Mouse (Mus musculus) G1E (cell line): ENCODE measurements at regions not wholly inside any gene's neighbourhood (a gene's known extent, or its start where the extent isn't known, plus 50 kb on each side); places are given as distances from the start of the nearest gene placed in this dataset.

Experiments used
- ATAC-seq: 2 replicates; pipeline ENCODE4 v1.8.0; 2016; ENCODE audit warnings: mild to moderate bottlenecking; ENCODE audit not compliant: insufficient number of reproducible peaks, poor library complexity, low FRiP score, severe bottlenecking; ENCODE audit errors: extremely low read depth
- DNase-seq: peaks from one replicate; pipeline ENCODE4 v3.0.0; 2012; ENCODE audit warnings: low spot score
- H3K27me3 ChIP-seq: 2 replicates; pipeline ENCODE4 v1.6.1; 2012; ENCODE audit warnings: mild to moderate bottlenecking, low read length, inconsistent platforms; ENCODE audit not compliant: insufficient read depth
- H3K36me3 ChIP-seq: replicated peaks from 2 replicates; pipeline ENCODE3; 2012; ENCODE audit warnings: mild to moderate bottlenecking, inconsistent platforms
- H3K4me1 ChIP-seq: 2 replicates; pipeline ENCODE4 v1.6.1; 2012; ENCODE audit warnings: low read depth, low read length, inconsistent platforms, mixed read lengths; ENCODE audit not compliant: insufficient read depth
- H3K4me3 ChIP-seq: 2 replicates; pipeline ENCODE4 v1.5.1; 2012; ENCODE audit warnings: low read depth, mild to moderate bottlenecking, inconsistent platforms, low read length, moderate library complexity, mixed read lengths
- H3K9me3 ChIP-seq: replicated peaks from 2 replicates; pipeline ENCODE4 v1.6.1; 2012; ENCODE audit warnings: inconsistent platforms
- CTCF ChIP-seq: IDR thresholded peaks from 2 replicates; pipeline ENCODE4 v1.5.1; 2012; ENCODE audit warnings: low read depth, low read length, inconsistent platforms, mixed read lengths
- GATA1 ChIP-seq: IDR thresholded peaks from 2 replicates; pipeline ENCODE4 v1.6.1; 2012; ENCODE audit warnings: borderline replicate concordance, low read length, inconsistent platforms, mixed read lengths
- GATA2 ChIP-seq: IDR thresholded peaks from 2 replicates; pipeline ENCODE4 v1.6.1; 2012; ENCODE audit warnings: low read depth, low read length, inconsistent platforms, borderline replicate concordance
- POLR2AphosphoS5 ChIP-seq: IDR thresholded peaks from 2 replicates; pipeline ENCODE4 v1.6.1; 2012; ENCODE audit warnings: low read depth, low read length, inconsistent platforms; ENCODE audit not compliant: insufficient replicate concordance
- TAL1 ChIP-seq: conservative IDR thresholded peaks from 2 replicates; pipeline ENCODE4 v1.6.1; 2012; ENCODE audit warnings: low read depth, low read length, inconsistent platforms, mixed read lengths

GRCm38 (mm10) chr15:88247974-88248625 lies 352.0 kb upstream of the Zdhhc25 start:
- Histone ChIP-seq H3K36me3 (no peaks in the 10 kb centered on the region), H3K4me1 (no peaks in the 10 kb centered on the region), H3K4me3 (no peak overlapping the region), H3K9me3 (peaks cover 93% of the 10 kb centered on the region), H3K27me3 (no peaks in the 10 kb centered on the region)
- DNase-seq (no peak), ATAC-seq (no peak)
- TF ChIP-seq GATA1 (no peak), POLR2AphosphoS5 (no peak), GATA2 (no peak), TAL1 (no peak), CTCF (no peak)

- Histone ChIP-seq H3K36me3 (no peaks in the 10 kb centered on the region), H3K27me3 (no peaks in the 10 kb centered on the region), H3K4me3 (no peak overlapping the region), H3K4me1 (no peaks in the 10 kb centered on the region), H3K9me3 (peaks cover 82% of the 10 kb centered on the region)
- DNase-seq (no peak), ATAC-seq (no peak)
- TF ChIP-seq POLR2AphosphoS5: no peak
Measured at GRCm38 (mm10) chr15:88288051-88288450, 312.1 kb upstream of the Zdhhc25 start.

GRCm38 (mm10) chr15:88288696-88289095 lies 311.4 kb upstream of the Zdhhc25 start:
- H3K4me1 ChIP-seq: no peaks in the 10 kb centered on the region
- no peaks in the 10 kb centered on the region for H3K27me3 ChIP-seq
- ATAC-seq: no peak
- H3K36me3 ChIP-seq: no peaks in the 10 kb centered on the region
- H3K4me3 ChIP-seq: no peak overlapping the region
- DNase-seq: no peak
- H3K9me3 ChIP-seq: peaks cover 80% of the 10 kb centered on the region
- no peak for TF ChIP-seq CTCF
- no peak for TF ChIP-seq GATA1
- TF ChIP-seq POLR2AphosphoS5: no peak
- TF ChIP-seq GATA2: no peak
- TF ChIP-seq TAL1: no peak

GRCm38 (mm10) chr15:88290740-88291363 lies 309.2 kb upstream of the Zdhhc25 start:
- no peak overlapping the region for H3K4me3 ChIP-seq
- DNase-seq (no peak), ATAC-seq (no peak)
- TF ChIP-seq GATA1 (no peak), TAL1 (no peak), GATA2 (no peak), CTCF (no peak), POLR2AphosphoS5 (no peak)
- H3K27me3 ChIP-seq: no peaks in the 10 kb centered on the region
- no peaks in the 10 kb centered on the region for H3K36me3 ChIP-seq
- peaks cover 78% of the 10 kb centered on the region for H3K9me3 ChIP-seq
- H3K4me1 ChIP-seq: no peaks in the 10 kb centered on the region

- ATAC-seq: no peak
Measured at GRCm38 (mm10) chr15:88299061-88299460, 301.0 kb upstream of the Zdhhc25 start.

GRCm38 (mm10) chr15:88311158-88311557 lies 288.9 kb upstream of the Zdhhc25 start:
- DNase-seq (no peak), ATAC-seq (no peak)
- Histone ChIP-seq H3K36me3 (no peaks in the 10 kb centered on the region), H3K4me1 (no peaks in the 10 kb centered on the region), H3K27me3 (no peaks in the 10 kb centered on the region), H3K9me3 (peaks cover 64% of the 10 kb centered on the region), H3K4me3 (no peak overlapping the region)
- no peak for TF ChIP-seq POLR2AphosphoS5
- TF ChIP-seq TAL1: no peak
- TF ChIP-seq GATA2: no peak
- no peak for TF ChIP-seq CTCF
- TF ChIP-seq GATA1: no peak

More at GRCm38 (mm10) chr15:88299061-88299460, 301.0 kb upstream of the Zdhhc25 start:
- Histone ChIP-seq H3K4me1 (no peaks in the 10 kb centered on the region), H3K4me3 (no peak overlapping the region), H3K27me3 (no peaks in the 10 kb centered on the region), H3K9me3 (peaks cover 85% of the 10 kb centered on the region), H3K36me3 (no peaks in the 10 kb centered on the region)
- DNase-seq: no peak
- TF ChIP-seq POLR2AphosphoS5 (no peak), TAL1 (no peak), CTCF (no peak), GATA2 (no peak), GATA1 (no peak)
